Mouse (Mus musculus) adrenal gland, postnatal 4 days (tissue): ENCODE data around the gene Asap2. TPM values are rescaled to one million over a fixed set of nuclear protein-coding genes. Genes with fewer than 3 reads are reported as not detected.

Experiments used
- DNase-seq, 2 experiments: peaks; one replicate each; pipeline ENCODE4 v3.0.0; 2021 to 2022; ENCODE audit warnings: low spot score in 2 of 2, mixed read lengths in 2 of 2
- total RNA-seq, 2 experiments: library from RNA; stranded (reverse); gene quantifications; 2 replicates each; pipeline ENCODE4 v1.2.3; 2021

Gene Asap2
- total RNA-seq, 2 experiments from 2014 or later: 26.6 to 27.8 TPM

- no peak for DNase-seq
These were observed 218.0 kb downstream of the Asap2 start for GRCm38 (mm10) chr12:21208172-21208795.

- DNase-seq: no peak
These were observed 219.0 kb downstream of the Asap2 start for GRCm38 (mm10) chr12:21209273-21209672.

GRCm38 (mm10) chr12:21212876-21213275 is 222.6 kb downstream of the Asap2 start:
- no peak for DNase-seq

GRCm38 (mm10) chr12:21214551-21215165 is 224.4 kb downstream of the Asap2 start:
- DNase-seq: no peak

- DNase-seq: no peak
These were observed 227.7 kb downstream of the Asap2 start for GRCm38 (mm10) chr12:21217776-21218444.

- DNase-seq: no peak
These were observed 230.3 kb downstream of the Asap2 start for GRCm38 (mm10) chr12:21220596-21220995.

GRCm38 (mm10) chr12:21223923-21224322 is 233.7 kb downstream of the Asap2 start:
- DNase-seq: no peak

- no peak for DNase-seq
These were observed 235.1 kb downstream of the Asap2 start for GRCm38 (mm10) chr12:21225358-21225757.

GRCm38 (mm10) chr12:21226316-21226715 is 236.1 kb downstream of the Asap2 start:
- DNase-seq: no peak

GRCm38 (mm10) chr12:21227076-21227980 is 237.1 kb downstream of the Asap2 start:
- DNase-seq: peak; percentile 18 to 31

GRCm38 (mm10) chr12:21228650-21229049 is 238.4 kb downstream of the Asap2 start:
- no peak for DNase-seq

GRCm38 (mm10) chr12:21229076-21229918 is 239.0 kb downstream of the Asap2 start:
- DNase-seq: no peak

- no peak for DNase-seq
These were observed 243.5 kb downstream of the Asap2 start for GRCm38 (mm10) chr12:21233727-21234126.

GRCm38 (mm10) chr12:21234560-21234959 is 244.3 kb downstream of the Asap2 start:
- no peak for DNase-seq

- DNase-seq: no peak
These were observed 251.7 kb downstream of the Asap2 start for GRCm38 (mm10) chr12:21241965-21242364.

GRCm38 (mm10) chr12:21244375-21244960 is 254.2 kb downstream of the Asap2 start:
- DNase-seq: no peak

- no peak for DNase-seq
These were observed 257.6 kb downstream of the Asap2 start for GRCm38 (mm10) chr12:21247711-21248392.

- no peak for DNase-seq
These were observed 270.4 kb downstream of the Asap2 start for GRCm38 (mm10) chr12:21260494-21261256.

- DNase-seq: no peak
These were observed 271.3 kb downstream of the Asap2 start for GRCm38 (mm10) chr12:21261521-21261920.
